Mouse (Mus musculus) lung, postnatal 0 days (tissue): ENCODE measurements around the gene Gm21987.
A peak's percentile ranks its signal among the peaks of the same experiment; 100 is the strongest.

Experiments
- CTCF ChIP-seq: IDR thresholded peaks from 2 replicates; pipeline ENCODE4 v1.5.1; 2016; ENCODE audit warnings: antibody characterized with exemption, mild to moderate bottlenecking
- EP300 ChIP-seq: IDR thresholded peaks from 2 replicates; pipeline ENCODE4 v1.6.1; 2016; ENCODE audit warnings: antibody characterized with exemption, mild to moderate bottlenecking, control low read depth

DNA sequence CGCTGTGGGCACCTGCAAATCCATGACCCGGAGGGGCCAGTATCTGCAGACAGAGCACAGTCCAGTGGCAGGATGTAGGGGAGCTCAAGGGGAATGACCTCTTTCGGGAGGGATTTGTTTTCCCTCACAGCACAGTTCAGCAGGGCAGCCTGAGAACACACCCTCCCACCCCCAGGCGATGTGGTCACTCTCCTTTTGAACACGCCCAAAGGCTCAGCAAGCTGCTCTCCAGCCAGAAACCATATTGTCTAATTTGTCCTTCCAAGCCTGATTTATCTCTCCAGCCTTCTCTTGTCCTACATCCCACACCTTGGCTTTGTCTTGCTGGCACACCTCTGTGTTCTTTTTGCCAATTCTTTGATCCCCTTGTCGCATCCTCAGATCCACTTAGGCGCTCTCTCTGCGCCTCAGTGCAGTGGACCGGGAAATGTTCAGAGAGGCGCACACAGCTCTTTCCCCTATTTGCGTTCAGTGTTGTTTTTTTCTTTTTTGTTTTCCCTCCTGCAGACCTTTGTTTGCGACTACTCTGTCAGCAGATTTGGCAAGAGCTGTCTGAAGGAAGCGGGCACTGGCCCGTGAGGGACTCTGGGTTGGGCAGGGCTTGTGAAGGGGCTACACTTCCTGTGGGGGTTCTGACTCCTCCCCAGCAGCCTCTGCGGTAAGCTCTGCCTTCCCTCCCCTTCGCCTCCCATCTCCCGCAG is 52.8 kb downstream of the Gm21987 start:
- TF ChIP-seq CTCF (no peak), EP300 (peak; percentile 43; the same call in 1 of the 2 replicates)
